Mouse (Mus musculus) frontal cortex, postnatal 14 days (tissue): Measurements from ENCODE around the gene Ppm1k.
"Not testable (repeated sequence)": the region's sequence is repeated elsewhere in the genome, so short reads cannot be mapped to it uniquely, and the experiment has no call there.

Source experiments
- DNase-seq, 2 experiments: peaks; one replicate each; pipeline ENCODE4 v3.0.0; 2022; ENCODE audit warnings: low spot score in 2 of 2

Ppm1k gene

DNA sequence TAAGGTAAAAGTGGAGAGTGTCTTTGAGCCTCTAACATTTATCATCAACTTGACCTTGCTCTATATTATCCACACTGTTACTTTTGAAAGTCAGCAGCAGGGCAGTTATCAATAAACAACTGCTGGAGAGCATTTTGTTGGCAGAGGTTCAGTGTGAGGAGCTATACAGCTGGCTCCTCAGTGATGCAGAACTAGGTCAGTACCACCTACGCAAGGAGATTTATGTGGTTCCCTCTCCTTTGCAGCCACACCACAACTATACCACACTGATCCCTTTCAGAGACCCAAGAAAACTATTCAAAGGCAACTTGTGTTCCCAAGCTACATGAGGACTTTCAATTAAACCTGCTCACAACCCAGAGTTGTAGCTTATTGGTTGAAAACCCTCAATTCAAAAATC is 3.8 kb downstream of the Ppm1k start:
- DNase-seq: no peak

DNA sequence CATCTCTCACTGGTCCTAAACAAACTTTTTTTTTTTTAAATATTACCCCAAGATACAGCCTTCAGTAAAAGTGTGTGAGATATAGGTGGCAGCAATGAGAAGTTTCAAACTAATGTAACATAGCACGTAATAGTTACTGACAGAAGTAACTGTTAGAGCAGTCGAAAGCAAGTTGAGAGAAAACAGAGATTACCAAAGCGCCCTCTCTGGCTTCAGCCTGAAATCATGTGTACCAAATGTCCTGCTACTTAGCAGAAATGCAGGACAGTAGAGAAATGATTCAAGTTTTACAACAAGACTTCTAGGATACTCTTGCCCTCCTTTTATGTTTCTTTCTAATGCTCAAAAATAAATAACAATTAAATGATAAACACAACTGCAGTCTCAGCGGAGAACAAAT is 4.3 kb downstream of the Ppm1k start:
- no peak for DNase-seq

DNA sequence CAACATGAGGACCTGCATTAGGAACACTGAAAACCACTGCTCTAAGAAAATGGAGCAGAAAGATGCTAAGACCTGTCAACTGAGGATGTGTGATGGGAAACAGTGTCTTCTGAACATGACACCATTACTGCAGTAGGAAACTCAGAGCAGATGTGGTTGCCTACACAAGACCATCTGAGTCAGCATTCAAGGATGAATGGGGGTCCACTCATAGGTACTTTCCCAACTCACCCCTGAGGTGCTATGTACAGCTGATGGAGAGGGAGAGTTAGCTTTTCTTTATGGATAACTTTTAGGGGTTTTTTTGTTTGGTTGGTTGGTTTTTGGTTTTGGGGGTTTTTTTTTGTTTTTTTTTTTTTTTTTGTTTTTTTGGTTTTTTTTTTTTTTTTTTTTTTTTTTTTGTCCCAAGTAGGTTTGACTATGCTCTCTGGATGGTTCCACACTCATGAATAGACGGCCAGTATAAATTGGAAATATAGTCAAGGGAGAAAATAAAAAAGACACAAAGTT is 5.9 kb downstream of the Ppm1k start:
- DNase-seq: no peak

DNA sequence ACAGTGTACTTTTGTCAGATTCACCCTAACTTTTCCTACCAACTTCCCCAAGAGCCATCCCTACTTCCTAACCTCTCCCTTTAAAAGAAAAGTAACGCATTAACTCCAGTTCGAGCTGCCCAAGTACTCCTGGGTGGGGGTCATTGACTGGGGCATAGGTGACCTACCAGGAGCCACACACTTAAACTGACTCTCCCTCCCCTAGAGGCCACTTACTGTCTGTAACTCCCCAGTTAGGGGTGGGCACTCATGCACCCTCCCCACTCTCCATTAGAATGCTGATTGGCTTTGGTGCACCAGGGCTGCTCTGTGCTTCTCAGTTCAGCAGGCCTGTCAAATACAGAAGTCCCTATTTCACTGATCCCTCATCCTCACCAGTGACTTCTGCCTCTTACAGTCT is 8.3 kb downstream of the Ppm1k start:
- no peak for DNase-seq

DNA sequence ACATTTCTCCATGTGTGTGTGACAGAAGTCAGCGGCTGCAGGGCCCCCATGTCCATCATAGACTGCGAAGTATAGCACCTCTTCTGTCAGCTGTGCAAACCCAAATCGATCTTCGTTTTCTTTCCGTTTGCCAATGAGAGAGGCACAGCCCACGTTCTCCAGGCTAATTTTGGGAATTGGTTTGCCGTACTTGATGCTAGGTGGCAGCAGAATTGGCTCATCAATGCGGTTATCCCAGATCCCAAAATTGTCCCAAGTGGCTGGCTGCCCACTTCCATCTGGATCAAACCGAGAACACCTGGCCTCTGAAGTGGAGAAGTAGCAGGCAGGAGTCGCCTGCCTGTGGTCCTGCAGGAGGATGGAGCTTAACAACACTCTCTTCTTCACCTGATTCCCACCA is 10.5 kb downstream of the Ppm1k start:
- DNase-seq: no peak

DNA sequence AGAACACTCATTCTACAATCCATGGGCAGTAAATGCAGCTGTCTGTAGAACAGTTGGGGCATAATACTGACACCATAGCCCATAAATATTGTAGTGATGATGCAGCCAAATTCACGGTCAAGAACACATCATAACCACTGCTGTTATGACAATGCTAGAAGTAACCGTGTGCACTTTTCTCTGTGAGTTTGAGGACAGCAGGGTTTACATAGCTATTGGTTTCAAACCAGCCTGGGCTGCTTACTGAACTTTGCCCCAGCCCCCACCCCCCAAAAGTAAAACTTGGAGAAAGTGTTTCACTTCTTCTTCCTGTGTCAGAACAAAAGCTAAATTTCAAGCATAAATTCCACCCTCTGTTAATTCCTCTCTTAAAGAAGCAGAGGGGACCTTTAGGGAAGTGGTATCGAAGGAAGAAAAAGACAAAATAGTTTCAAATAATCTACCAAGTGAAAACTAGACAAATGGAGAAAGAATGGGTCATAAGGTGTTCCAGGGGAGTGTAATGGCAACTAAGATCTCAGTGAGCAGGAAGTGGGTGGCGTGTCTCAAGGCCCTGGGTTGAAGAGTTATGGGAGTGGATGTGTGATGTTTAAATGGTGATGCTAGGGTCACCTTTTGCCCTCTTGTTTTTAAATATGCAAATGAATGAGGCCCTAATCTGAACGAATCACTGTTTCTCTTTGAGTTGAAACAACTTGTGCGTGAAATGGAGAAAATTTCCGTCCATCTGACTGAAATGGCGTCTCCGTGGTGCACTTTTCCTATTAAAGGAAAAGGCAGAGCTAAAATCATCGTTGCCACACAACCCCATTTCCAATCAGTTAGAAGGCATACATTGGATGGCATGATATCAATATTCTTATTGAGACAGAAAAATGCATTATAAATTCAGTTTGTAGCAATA is 14.3 kb downstream of the Ppm1k start:
- DNase-seq: no peak

DNA sequence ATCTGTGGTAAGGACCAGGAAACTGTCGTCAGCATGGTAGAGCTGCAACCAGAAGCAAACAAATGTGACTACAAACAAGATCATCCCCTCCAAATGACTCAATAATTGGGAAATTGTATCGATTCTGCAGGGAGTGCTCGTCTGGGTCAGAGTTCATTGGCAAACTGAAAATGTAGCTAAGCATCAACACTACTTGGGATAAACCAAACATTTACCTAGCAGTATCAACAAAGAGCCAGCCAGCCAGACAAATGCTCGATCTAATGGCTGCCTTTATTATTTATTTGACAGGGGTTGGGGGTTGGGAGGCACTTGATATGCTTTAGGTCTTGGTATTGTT is 21.3 kb downstream of the Ppm1k start:
- no peak for DNase-seq

DNA sequence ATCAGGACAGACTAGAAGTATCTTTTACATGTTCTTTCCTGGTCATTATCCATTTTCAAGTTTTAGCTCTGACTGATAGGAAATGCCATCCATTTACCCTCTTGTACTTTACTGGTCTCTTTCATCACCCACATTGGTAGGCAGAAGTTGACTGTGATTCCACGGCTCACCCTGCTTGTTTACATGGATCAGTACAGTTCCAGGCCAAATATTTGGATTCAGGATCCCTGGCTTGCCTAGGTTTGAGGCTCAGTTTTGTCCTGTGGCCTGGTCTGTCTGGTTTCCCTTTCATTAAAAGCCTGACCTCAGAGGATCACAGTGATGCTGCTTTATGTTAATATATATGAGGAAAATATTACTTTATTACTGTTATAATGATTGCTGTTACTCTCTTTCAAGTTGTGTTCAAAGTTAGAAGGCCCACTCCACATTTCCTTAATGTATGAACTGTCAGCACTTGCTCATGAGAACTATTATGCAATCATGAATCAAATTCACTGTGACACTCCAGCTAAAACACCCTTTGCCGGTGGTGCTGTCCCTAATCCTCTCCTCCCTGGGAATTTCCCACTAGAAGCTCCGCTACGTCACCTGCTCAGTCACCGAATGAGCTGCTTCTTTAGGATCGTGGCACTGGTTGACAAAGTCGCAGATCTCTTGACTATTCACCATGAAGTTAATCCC is 21.8 kb downstream of the Ppm1k start:
- no peak for DNase-seq

DNA sequence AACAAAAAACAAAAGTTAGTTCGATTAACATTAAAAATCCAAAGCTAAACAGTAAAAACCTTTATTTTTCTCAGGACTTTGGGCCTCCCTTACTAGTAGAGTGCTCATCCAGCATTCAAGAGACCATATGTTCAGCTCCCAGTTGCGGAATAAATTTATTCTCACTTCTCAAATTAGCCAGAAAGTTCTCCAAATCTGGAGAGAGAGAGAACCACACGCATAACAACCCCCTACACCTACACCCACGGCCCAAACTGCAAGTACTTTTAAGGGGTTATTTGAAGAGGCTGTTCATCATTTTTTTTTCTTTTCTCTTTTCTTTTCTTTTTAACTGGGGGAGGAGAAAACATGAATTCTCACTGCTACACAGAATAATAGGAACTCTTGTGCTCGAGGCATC is 23.4 kb downstream of the Ppm1k start:
- DNase-seq: peak in 1 of 2 experiments; percentile 27

DNA sequence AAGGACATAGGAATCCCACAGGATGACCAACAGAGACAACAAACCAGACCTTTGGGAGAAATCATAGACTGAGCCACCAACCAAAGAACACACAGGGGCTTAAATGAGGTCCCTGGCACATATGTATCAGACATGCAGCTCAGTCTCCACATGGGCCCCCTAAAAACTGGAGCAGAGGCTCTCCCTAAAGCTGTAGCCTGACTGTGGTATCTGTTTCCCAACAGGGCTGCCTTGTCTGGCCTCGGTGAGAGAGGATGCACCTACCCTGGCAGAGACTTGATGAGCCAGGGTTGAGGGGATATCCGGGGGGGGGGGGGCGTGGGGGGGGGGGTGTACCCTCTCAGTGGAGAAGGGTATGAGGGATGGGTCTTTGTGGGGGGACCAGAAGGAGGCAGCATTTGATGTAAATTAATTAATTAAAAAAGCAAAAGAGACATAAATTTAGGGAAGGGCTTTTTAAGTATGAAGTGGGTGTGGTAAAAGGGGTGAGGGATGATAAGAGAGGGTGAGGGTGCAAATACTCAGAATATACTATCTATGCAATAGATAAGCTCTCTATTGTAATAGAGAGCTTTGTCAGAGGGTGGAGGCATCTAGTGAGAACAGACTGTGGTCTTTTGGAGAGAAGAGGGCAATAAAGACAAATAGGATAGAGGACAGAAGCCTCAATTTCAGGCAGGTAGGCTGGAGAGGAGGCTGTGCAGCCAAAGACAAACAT is 31.4 kb downstream of the Ppm1k start:
- no peak for DNase-seq

DNA sequence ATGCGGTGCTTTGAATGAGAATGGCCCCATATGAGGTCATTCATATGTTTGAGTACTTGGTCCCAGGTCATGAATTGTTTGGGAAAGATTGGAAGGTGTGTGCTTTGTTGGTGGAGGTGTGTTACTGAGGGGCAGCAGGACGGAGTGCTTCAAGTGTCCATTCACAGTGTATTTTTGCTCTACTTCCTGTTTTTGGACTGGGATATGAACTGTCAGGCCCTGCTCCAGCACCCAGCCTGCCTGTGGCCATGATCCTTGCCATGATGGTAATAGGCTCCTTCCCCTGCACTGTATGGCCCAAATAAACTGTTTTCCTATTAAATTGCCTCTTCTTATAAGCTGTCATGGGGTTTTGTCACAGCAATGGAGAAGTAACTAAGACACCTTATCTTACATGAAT is 36.1 kb downstream of the Ppm1k start:
- DNase-seq: no peak

DNA sequence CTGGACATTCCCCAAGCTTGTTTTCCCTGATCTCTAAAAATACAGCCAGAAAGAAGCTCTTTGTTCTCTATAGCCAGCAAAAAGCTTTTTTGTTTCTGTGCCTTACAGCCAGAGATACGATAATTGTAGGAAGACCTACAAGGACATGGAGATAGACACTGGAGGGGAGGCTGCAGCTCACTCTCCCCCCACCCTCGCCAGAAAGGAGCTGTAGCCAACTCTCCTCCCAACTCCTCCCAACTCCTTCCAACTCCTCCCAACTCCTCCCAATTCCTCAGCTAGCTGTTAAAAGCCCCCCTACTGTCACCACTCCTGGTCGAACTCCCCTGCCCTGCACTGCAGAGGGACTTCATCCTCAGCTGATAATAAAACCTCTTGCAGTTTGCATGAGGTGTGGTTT is 67.1 kb downstream of the Ppm1k start:
- DNase-seq: not testable (repeated sequence)
